In genomic region chr11:20043256-20043655, GRCm38 (mm10) we compare ENCODE assay signal across 12 mouse cellular contexts.
A peak's percentile ranks its signal among the peaks of the same experiment; 100 is the strongest.
DNase-seq lines count a peak whose midpoint lies in the region; ATAC-seq and TF ChIP-seq lines count a peak whose summit lies in the region.
"Had no signal": no experiment of that assay in that cellular context is flagged by ENCODE, and none has a peak within 500 bp of the region (broad histone marks: within the 10 kb centered on the region; RNA-seq: fewer than 3 reads in every experiment).

No protein-coding gene starts in this region.

- peak overlapping the region; percentile 17; the same call in 1 of the 2 replicates for H3K27ac ChIP-seq in limb, embryonic 15.5 days
- no peak overlapping the region for H3K27ac ChIP-seq in limb, embryonic 10.5 days
- H3K27ac ChIP-seq: embryonic facial prominence, embryonic 13.5 days; forebrain, embryonic 15.5 days had no signal

- no peaks in the 10 kb centered on the region for H3K27me3 ChIP-seq in limb, embryonic 15.5 days
- no peaks in the 10 kb centered on the region for H3K27me3 ChIP-seq in limb, embryonic 10.5 days (ENCODE audit: low read depth, poor library complexity, severe bottlenecking)
- H3K27me3 ChIP-seq in E14TG2a.4 (ENCODE audit: insufficient read depth, low read length): no peaks in the 10 kb centered on the region
- H3K27me3 ChIP-seq: embryonic facial prominence, embryonic 13.5 days; forebrain, embryonic 15.5 days had no signal

- no peak overlapping the region for H3K4me2 ChIP-seq in limb, embryonic 15.5 days
- H3K4me2 ChIP-seq: embryonic facial prominence, embryonic 13.5 days; forebrain, embryonic 15.5 days had no signal

- no peak overlapping the region for H3K9ac ChIP-seq in limb, embryonic 15.5 days
- H3K9ac ChIP-seq: embryonic facial prominence, embryonic 13.5 days; forebrain, embryonic 15.5 days had no signal

- peaks cover 34% of the 10 kb centered on the region for H3K4me1 ChIP-seq in limb, embryonic 15.5 days
- peaks cover 33% of the 10 kb centered on the region for H3K4me1 ChIP-seq in limb, embryonic 10.5 days
- peaks cover 57% of the 10 kb centered on the region for H3K4me1 ChIP-seq in E14TG2a.4 (replicated peaks; ENCODE audit: low read depth, low read length)

- no peak for ATAC-seq in limb, embryonic 15.5 days (ENCODE audit: insufficient number of reproducible peaks, low FRiP score, low TSS enrichment, low read depth)
- ATAC-seq in megakaryocyte progenitor cell, adult 5-6 weeks (replicated peaks; ENCODE audit: poor library complexity): peak; percentile 87
- ATAC-seq in CD4-positive, CD25-positive, alpha-beta regulatory T cell, adult 4 months: no peak
- ATAC-seq: forebrain, embryonic 15.5 days had no signal

- H3K9me3 ChIP-seq in limb, embryonic 15.5 days: no peaks in the 10 kb centered on the region
- no peaks in the 10 kb centered on the region for H3K9me3 ChIP-seq in limb, embryonic 10.5 days (replicated peaks)
- no peaks in the 10 kb centered on the region for H3K9me3 ChIP-seq in E14TG2a.4 (ENCODE audit: low read length)
- H3K9me3 ChIP-seq: embryonic facial prominence, embryonic 13.5 days; forebrain, embryonic 15.5 days had no signal

- no peak for DNase-seq in limb, embryonic 10.5 days (ENCODE audit: low spot score)
- DNase-seq in brain, adult 2 months (ENCODE audit: low read depth, low spot score): peak; percentile 88
- no peak for DNase-seq in urinary bladder, postnatal 10 days (ENCODE audit: low spot score)
- DNase-seq in urinary bladder, postnatal 25 days (ENCODE audit: low spot score): no peak
- DNase-seq: cerebellum, postnatal 25 days; lung, postnatal 36 days had no signal

- H3K36me3 ChIP-seq in limb, embryonic 15.5 days: no peaks in the 10 kb centered on the region
- H3K36me3 ChIP-seq in limb, embryonic 10.5 days: no peaks in the 10 kb centered on the region
- no peaks in the 10 kb centered on the region for H3K36me3 ChIP-seq in E14TG2a.4 (ENCODE audit: insufficient read depth, low read length)
- H3K36me3 ChIP-seq: embryonic facial prominence, embryonic 13.5 days; forebrain, embryonic 15.5 days had no signal

- WGBS in limb, embryonic 15.5 days: 70% methylated on average over 4 of the region's 4 CpGs
- 85% methylated on average over 4 of the region's 4 CpGs for WGBS in limb, embryonic 10.5 days

- H3K4me3 ChIP-seq in limb, embryonic 15.5 days: no peak overlapping the region
- no peak overlapping the region for H3K4me3 ChIP-seq in limb, embryonic 10.5 days
- 0 out of 2 replicates have a peak overlapping the region, but pooled peaks have one; percentile 5 for H3K4me3 ChIP-seq in E14TG2a.4 (replicated peaks; ENCODE audit: low read length)
- H3K4me3 ChIP-seq: embryonic facial prominence, embryonic 13.5 days; forebrain, embryonic 15.5 days had no signal

- TF ChIP-seq CTCF in E14TG2a.4 (conservative IDR thresholded peaks at IDR 0.05; ENCODE audit: low read length): no peak
